Mouse (Mus musculus) CH12.LX (cell line): ENCODE results near the gene Mdh1. TPM values are rescaled to one million over a fixed set of nuclear protein-coding genes. Genes with fewer than 3 reads are reported as not detected.

Source experiments
- DNase-seq: peaks from one replicate; pipeline ENCODE4 v3.0.0-alpha.2; 2013; ENCODE audit errors: extremely low read depth
- H3K27ac ChIP-seq: 2 replicates; pipeline ENCODE4 v1.5.1; 2012; ENCODE audit warnings: low read depth, mild to moderate bottlenecking, control low read depth, moderate library complexity; ENCODE audit not compliant: insufficient read depth
- H3K27me3 ChIP-seq: replicated peaks from 2 replicates; pipeline ENCODE3; 2012; ENCODE audit warnings: inconsistent platforms
- H3K36me3 ChIP-seq, 2 experiments: replicated peaks in 1 of 2; 2 replicates each; pipeline versions ENCODE3 to v1.6.1; 2012; ENCODE audit warnings: inconsistent platforms in 1 of 2, low read length in 1 of 2, mild to moderate bottlenecking in 1 of 2, mixed read lengths in 1 of 2, moderate library complexity in 1 of 2; ENCODE audit not compliant: control insufficient read depth in 1 of 2, insufficient read depth in 1 of 2
- H3K4me1 ChIP-seq, 2 experiments: 2 replicates each; pipeline ENCODE4 v1.6.1; 2012; ENCODE audit warnings: inconsistent platforms in 1 of 2, moderate library complexity in 1 of 2; ENCODE audit not compliant: insufficient read depth in 2 of 2, control insufficient read depth in 1 of 2
- H3K4me2 ChIP-seq: 2 replicates; pipeline ENCODE4 v1.6.1; 2012; ENCODE audit warnings: low read depth, mild to moderate bottlenecking, control low read depth; ENCODE audit not compliant: poor library complexity, insufficient read depth, severe bottlenecking
- H3K4me3 ChIP-seq, 3 experiments: fragments of 150-350 bp in 1 of 3; sonication (generic) in 1 of 3; replicated peaks in 1 of 3; 2 replicates each; pipeline versions ENCODE3 to v1.5.1; 2011 to 2012; ENCODE audit warnings: low read depth in 2 of 3, low read length in 2 of 3, mild to moderate bottlenecking in 2 of 3, moderate library complexity in 2 of 3, control low read depth in 1 of 3, improper control_type of control experiment in 1 of 3, inconsistent platforms in 1 of 3, mixed read lengths in 1 of 3; ENCODE audit not compliant: poor library complexity in 1 of 3
- H3K79me2 ChIP-seq: replicated peaks from 2 replicates; pipeline ENCODE4 v1.6.1; 2012; ENCODE audit warnings: mild to moderate bottlenecking, moderate library complexity; ENCODE audit not compliant: control insufficient read depth, poor library complexity, insufficient read depth, severe bottlenecking; ENCODE audit errors: extremely low read depth
- H3K9ac ChIP-seq: 2 replicates; pipeline ENCODE4 v1.6.1; 2012; ENCODE audit warnings: low read depth, mild to moderate bottlenecking, control low read depth, moderate library complexity; ENCODE audit not compliant: insufficient read depth
- H3K9me3 ChIP-seq: replicated peaks from 2 replicates; pipeline ENCODE3; 2012; ENCODE audit warnings: low read length, inconsistent platforms, mixed read lengths
- BHLHE40 ChIP-seq: IDR thresholded peaks from 2 replicates; pipeline ENCODE4 v1.6.1; 2011; ENCODE audit warnings: mild to moderate bottlenecking, low read depth, low read length, improper control_type of control experiment
- CHD2 ChIP-seq: IDR thresholded peaks from 2 replicates; pipeline ENCODE4 v1.6.1; 2011; ENCODE audit warnings: low read length, improper control_type of control experiment
- CTCF ChIP-seq, 2 experiments: IDR thresholded peaks in 1 of 2; conservative IDR thresholded peaks in 1 of 2; 2 replicates each; pipeline ENCODE4 v1.5.1; 2011 to 2012; ENCODE audit warnings: low read depth in 2 of 2, low read length in 2 of 2, improper control_type of control experiment in 1 of 2, inconsistent platforms in 1 of 2, mild to moderate bottlenecking in 1 of 2, moderate library complexity in 1 of 2
- E2F4 ChIP-seq: IDR thresholded peaks from 2 replicates; pipeline ENCODE4 v1.6.1; 2011; ENCODE audit warnings: low read depth, low read length, improper control_type of control experiment; ENCODE audit not compliant: insufficient replicate concordance
- ETS1 ChIP-seq: conservative IDR thresholded peaks from 2 replicates; pipeline ENCODE4 v1.6.1; 2012; ENCODE audit warnings: low read depth, mild to moderate bottlenecking, inconsistent platforms, low read length, improper control_type of control experiment, moderate library complexity
- JUND ChIP-seq: conservative IDR thresholded peaks from 2 replicates; pipeline ENCODE4 v1.6.1; 2011; ENCODE audit warnings: low read depth, low read length, improper control_type of control experiment
- KAT2A ChIP-seq: IDR thresholded peaks from 2 replicates; pipeline ENCODE4 v1.6.1; 2012; ENCODE audit warnings: low read length, improper control_type of control experiment, inconsistent platforms; ENCODE audit not compliant: insufficient replicate concordance
- MAZ ChIP-seq: IDR thresholded peaks from 2 replicates; pipeline ENCODE4 v1.6.1; 2012; ENCODE audit warnings: low read depth, mild to moderate bottlenecking, inconsistent platforms, low read length, improper control_type of control experiment, moderate library complexity
- MEF2A ChIP-seq: IDR thresholded peaks from 2 replicates; pipeline ENCODE4 v1.6.1; 2014; ENCODE audit warnings: low read depth, mild to moderate bottlenecking, inconsistent platforms, low read length, improper control_type of control experiment, borderline replicate concordance
- MXI1 ChIP-seq: IDR thresholded peaks from 2 replicates; pipeline ENCODE4 v1.6.1; 2011; ENCODE audit warnings: mild to moderate bottlenecking, low read depth, low read length, improper control_type of control experiment
- MYC ChIP-seq: IDR thresholded peaks from 2 replicates; pipeline ENCODE4 v1.6.1; 2011; ENCODE audit warnings: low read depth, mild to moderate bottlenecking, improper control_type of control experiment, low read length
- NRF1 ChIP-seq: IDR thresholded peaks from 2 replicates; pipeline ENCODE4 v1.6.1; 2014; ENCODE audit warnings: low read depth, mild to moderate bottlenecking, inconsistent platforms, low read length, improper control_type of control experiment, moderate library complexity
- POLR2A ChIP-seq: IDR thresholded peaks from 2 replicates; pipeline ENCODE4 v1.6.1; 2011; ENCODE audit warnings: low read depth, mild to moderate bottlenecking, improper control_type of control experiment, low read length
- POLR2AphosphoS2 ChIP-seq: IDR thresholded peaks from 2 replicates; pipeline ENCODE4 v1.6.1; 2011; ENCODE audit warnings: low read depth, low read length, improper control_type of control experiment
- RCOR1 ChIP-seq: conservative IDR thresholded peaks from 2 replicates; pipeline ENCODE4 v1.6.1; 2012; ENCODE audit warnings: low read depth, mild to moderate bottlenecking, inconsistent platforms, low read length, improper control_type of control experiment
- SIN3A ChIP-seq: IDR thresholded peaks from 2 replicates; pipeline ENCODE4 v1.6.1; 2012; ENCODE audit warnings: low read length, improper control_type of control experiment, inconsistent platforms
- TBP ChIP-seq: conservative IDR thresholded peaks from 2 replicates; pipeline ENCODE4 v1.6.1; 2011; ENCODE audit warnings: low read depth, low read length, improper control_type of control experiment
- TCF12 ChIP-seq: IDR thresholded peaks from 2 replicates; pipeline ENCODE4 v1.6.1; 2014; ENCODE audit warnings: low read depth, mild to moderate bottlenecking, inconsistent platforms, low read length, improper control_type of control experiment
- USF2 ChIP-seq: conservative IDR thresholded peaks from 2 replicates; pipeline ENCODE4 v1.6.1; 2011; ENCODE audit warnings: low read depth, low read length, improper control_type of control experiment
- ZNF384 ChIP-seq: IDR thresholded peaks from 2 replicates; pipeline ENCODE4 v1.6.1; 2012; ENCODE audit warnings: low read depth, low read length, improper control_type of control experiment, inconsistent platforms
- dilution Hi-C: fragments of 300-500 bp; cut with MboI; formaldehyde crosslinking; loops from 2 replicates; pipeline ENCODE4 v1.14.3; 2020; ENCODE audit warnings: low sequenced_read_pairs; ENCODE audit not compliant: extremely low pct_unique_long_range_greater_than_20kb, extremely low pct_ligation_motif_present
- in situ Hi-C: fragments of 300-500 bp; cut with MboI; formaldehyde crosslinking; loops from 3 replicates; pipeline ENCODE4 v1.14.3; 2019; ENCODE audit warnings: low sequenced_read_pairs, low pct_ligation_motif_present, low pct_unique_long_range_greater_than_20kb, mixed read lengths
- polyA plus RNA-seq: library from polyadenylated mRNA; unstranded; fragments of >175 nt; gene quantifications from 2 replicates; pipeline ENCODE4 v1.2.1, GENCODE M21; 2012; ENCODE audit warnings: low read depth; ENCODE audit not compliant: insufficient read length
- total RNA-seq, 2 experiments: library from RNA; depleted of rRNA; stranded (reverse); fragments of 300-350 nt in 1 of 2; fragments of >200 nt in 1 of 2; gene quantifications; 2 replicates each; pipeline ENCODE4 v1.2.3; 2012 to 2014

The Mdh1 gene
- total and polyA plus RNA-seq, 3 experiments = 233 to 440 (median 385) TPM

DNA sequence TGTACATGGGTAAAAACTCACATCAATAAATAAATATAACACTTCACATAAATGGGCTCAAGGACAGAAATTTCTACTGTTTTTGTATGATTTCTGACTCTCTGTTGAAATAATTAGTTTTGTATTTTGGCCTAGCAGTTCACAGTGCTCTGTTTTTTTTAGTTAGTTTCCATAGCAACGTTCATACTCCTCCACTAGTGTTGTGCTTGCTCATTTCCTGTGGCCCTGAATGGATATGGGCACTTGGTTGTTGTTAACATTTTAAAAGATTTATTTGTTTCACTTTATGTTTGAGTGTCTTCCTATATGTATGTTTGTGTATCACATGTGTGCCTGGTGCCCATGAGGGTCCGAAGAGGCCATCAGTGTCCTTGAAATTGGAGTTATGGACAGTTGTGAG lies 23.1 kb downstream of the Mdh1 start:
- Histone ChIP-seq H3K4me1 (peaks cover 11 to 30% of the 10 kb centered on the region in 2 experiments), H3K9me3 (no peaks in the 10 kb centered on the region), H3K9ac (no peak overlapping the region), H3K27me3 (no peaks in the 10 kb centered on the region), H3K27ac (no peak overlapping the region), H3K4me3 (no peak overlapping the region), H3K4me2 (no peak overlapping the region), H3K79me2 (no peaks in the 10 kb centered on the region), H3K36me3 (no peaks in the 10 kb centered on the region)
- dilution Hi-C loops (no loop called here), in situ Hi-C loops (no loop called here)
- DNase-seq = peak; percentile 38
- TF ChIP-seq ZNF384 (peak; percentile 66; the same call in 1 of the 2 replicates), MYC (no peak)

DNA sequence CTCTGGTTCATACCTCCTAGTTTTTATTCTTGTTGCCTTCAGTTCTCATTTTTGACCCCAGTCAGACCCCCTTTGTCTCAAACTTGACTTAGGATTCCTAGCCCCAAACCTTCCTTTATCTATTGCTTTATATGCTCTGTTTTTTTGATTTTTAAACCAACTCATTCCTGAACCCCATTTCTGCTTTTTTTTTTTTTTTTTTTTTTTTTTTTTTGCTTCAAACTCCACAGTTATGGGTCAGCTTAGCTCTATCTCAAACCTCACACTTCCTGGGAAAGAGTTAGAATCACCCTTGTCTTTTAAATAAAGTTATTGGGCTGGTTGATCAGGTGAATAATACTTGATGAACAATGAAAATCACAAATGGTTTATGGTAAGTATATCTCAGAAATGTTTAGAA lies 24.6 kb downstream of the Mdh1 start:
- TF ChIP-seq ZNF384 (peak; percentile 64), JUND (no peak)
- H3K27ac ChIP-seq = no peak overlapping the region
- no peaks in the 10 kb centered on the region for H3K36me3 ChIP-seq

DNA sequence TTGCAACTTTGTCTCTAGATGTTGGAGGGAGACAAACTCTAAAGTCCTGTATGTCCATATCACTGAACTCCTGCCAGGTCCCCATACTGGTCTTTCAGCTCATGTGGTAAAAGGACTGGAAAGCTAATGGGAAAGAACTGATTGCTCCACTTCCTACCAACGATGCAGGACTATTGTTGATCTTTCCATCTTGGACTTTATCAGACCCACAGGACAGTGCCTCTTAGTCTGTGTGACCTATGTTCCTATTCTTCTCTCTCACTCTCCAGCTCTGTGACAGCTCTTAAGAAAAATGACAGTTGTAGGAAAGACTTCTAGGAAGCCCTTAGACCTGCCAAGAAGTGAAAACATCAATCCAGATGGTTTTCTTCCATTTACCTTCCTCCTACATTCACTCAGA lies 25.5 kb downstream of the Mdh1 start:
- Histone ChIP-seq H3K4me1 (peaks cover 10 to 25% of the 10 kb centered on the region in 2 experiments), H3K27ac (no peak overlapping the region), H3K4me3 (no peak overlapping the region), H3K9ac (no peak overlapping the region), H3K4me2 (no peak overlapping the region), H3K27me3 (no peaks in the 10 kb centered on the region), H3K9me3 (no peaks in the 10 kb centered on the region), H3K36me3 (no peaks in the 10 kb centered on the region), H3K79me2 (no peaks in the 10 kb centered on the region)
- DNase-seq = no peak
- in situ Hi-C loops (no loop called here), dilution Hi-C loops (no loop called here)
- no peak for TF ChIP-seq MAZ
- no peak for TF ChIP-seq CHD2
- TF ChIP-seq SIN3A = no peak
- no peak for TF ChIP-seq CTCF (conservative IDR thresholded peaks at IDR 0.05 in 1 of 2, IDR thresholded peaks at IDR 0.05 in 1 of 2; ENCODE audit: low read depth in 2 of 2, low read length in 2 of 2)
- TF ChIP-seq POLR2AphosphoS2 = no peak
- TF ChIP-seq NRF1 = no peak
- no peak for TF ChIP-seq ZNF384
- no peak for TF ChIP-seq KAT2A
- TF ChIP-seq POLR2A = no peak
- TF ChIP-seq MXI1 = no peak
- no peak for TF ChIP-seq TCF12
- TF ChIP-seq USF2 = no peak
- no peak for TF ChIP-seq TBP
- no peak for TF ChIP-seq MEF2A
- TF ChIP-seq ETS1 = no peak
- TF ChIP-seq E2F4 = no peak
- TF ChIP-seq RCOR1 = no peak
- no peak for TF ChIP-seq BHLHE40

More for the DNA sequence above, 24.6 kb downstream of the Mdh1 start:
- no peak overlapping the region for H3K4me2 ChIP-seq
- dilution Hi-C loops = no loop called here
- in situ Hi-C loops = no loop called here
- H3K4me3 ChIP-seq = no peak overlapping the region
- no peaks in the 10 kb centered on the region for H3K9me3 ChIP-seq
- no peaks in the 10 kb centered on the region for H3K27me3 ChIP-seq
- H3K9ac ChIP-seq = no peak overlapping the region
- no peak for DNase-seq
- H3K4me1 ChIP-seq = peaks cover 13 to 30% of the 10 kb centered on the region in 2 experiments
- H3K79me2 ChIP-seq = no peaks in the 10 kb centered on the region
